Mouse (Mus musculus) CH12.LX (cell line): ENCODE measurements around the gene Meis3. TPM values are rescaled to one million over a fixed set of nuclear protein-coding genes. Genes with fewer than 3 reads are reported as not detected.

ENCODE experiments used
- DNase-seq: peaks from one replicate; pipeline ENCODE4 v3.0.0-alpha.2; 2013; ENCODE audit errors: extremely low read depth
- H3K27ac ChIP-seq: 2 replicates; pipeline ENCODE4 v1.5.1; 2012; ENCODE audit warnings: low read depth, mild to moderate bottlenecking, control low read depth, moderate library complexity; ENCODE audit not compliant: insufficient read depth
- H3K27me3 ChIP-seq: replicated peaks from 2 replicates; pipeline ENCODE3; 2012; ENCODE audit warnings: inconsistent platforms
- H3K36me3 ChIP-seq, 2 experiments: replicated peaks in 1 of 2; 2 replicates each; pipeline versions ENCODE3 to v1.6.1; 2012; ENCODE audit warnings: inconsistent platforms in 1 of 2, low read length in 1 of 2, mild to moderate bottlenecking in 1 of 2, mixed read lengths in 1 of 2, moderate library complexity in 1 of 2; ENCODE audit not compliant: control insufficient read depth in 1 of 2, insufficient read depth in 1 of 2
- H3K4me1 ChIP-seq, 2 experiments: 2 replicates each; pipeline ENCODE4 v1.6.1; 2012; ENCODE audit warnings: inconsistent platforms in 1 of 2, moderate library complexity in 1 of 2; ENCODE audit not compliant: insufficient read depth in 2 of 2, control insufficient read depth in 1 of 2
- H3K4me2 ChIP-seq: 2 replicates; pipeline ENCODE4 v1.6.1; 2012; ENCODE audit warnings: low read depth, mild to moderate bottlenecking, control low read depth; ENCODE audit not compliant: poor library complexity, insufficient read depth, severe bottlenecking
- H3K4me3 ChIP-seq, 3 experiments: fragments of 150-350 bp in 1 of 3; sonication (generic) in 1 of 3; replicated peaks in 1 of 3; 2 replicates each; pipeline versions ENCODE3 to v1.5.1; 2011 to 2012; ENCODE audit warnings: low read depth in 2 of 3, low read length in 2 of 3, mild to moderate bottlenecking in 2 of 3, moderate library complexity in 2 of 3, control low read depth in 1 of 3, improper control_type of control experiment in 1 of 3, inconsistent platforms in 1 of 3, mixed read lengths in 1 of 3; ENCODE audit not compliant: poor library complexity in 1 of 3
- H3K79me2 ChIP-seq: replicated peaks from 2 replicates; pipeline ENCODE4 v1.6.1; 2012; ENCODE audit warnings: mild to moderate bottlenecking, moderate library complexity; ENCODE audit not compliant: control insufficient read depth, poor library complexity, insufficient read depth, severe bottlenecking; ENCODE audit errors: extremely low read depth
- H3K9ac ChIP-seq: 2 replicates; pipeline ENCODE4 v1.6.1; 2012; ENCODE audit warnings: low read depth, mild to moderate bottlenecking, control low read depth, moderate library complexity; ENCODE audit not compliant: insufficient read depth
- H3K9me3 ChIP-seq: replicated peaks from 2 replicates; pipeline ENCODE3; 2012; ENCODE audit warnings: low read length, inconsistent platforms, mixed read lengths
- BHLHE40 ChIP-seq: IDR thresholded peaks from 2 replicates; pipeline ENCODE4 v1.6.1; 2011; ENCODE audit warnings: mild to moderate bottlenecking, low read depth, low read length, improper control_type of control experiment
- CHD2 ChIP-seq: IDR thresholded peaks from 2 replicates; pipeline ENCODE4 v1.6.1; 2011; ENCODE audit warnings: low read length, improper control_type of control experiment
- ELF1 ChIP-seq: IDR thresholded peaks from 2 replicates; pipeline ENCODE4 v1.6.1; 2014; ENCODE audit warnings: low read depth, mild to moderate bottlenecking, inconsistent platforms, low read length, improper control_type of control experiment
- ETS1 ChIP-seq: conservative IDR thresholded peaks from 2 replicates; pipeline ENCODE4 v1.6.1; 2012; ENCODE audit warnings: low read depth, mild to moderate bottlenecking, inconsistent platforms, low read length, improper control_type of control experiment, moderate library complexity
- GABPA ChIP-seq: IDR thresholded peaks from 2 replicates; pipeline ENCODE4 v1.6.1; 2012; ENCODE audit warnings: low read depth, low read length, improper control_type of control experiment, inconsistent platforms; ENCODE audit not compliant: insufficient replicate concordance
- HCFC1 ChIP-seq: IDR thresholded peaks from 2 replicates; pipeline ENCODE4 v1.6.1; 2012; ENCODE audit warnings: low read depth, mild to moderate bottlenecking, inconsistent platforms, low read length, improper control_type of control experiment
- JUND ChIP-seq: conservative IDR thresholded peaks from 2 replicates; pipeline ENCODE4 v1.6.1; 2011; ENCODE audit warnings: low read depth, low read length, improper control_type of control experiment
- KAT2A ChIP-seq: IDR thresholded peaks from 2 replicates; pipeline ENCODE4 v1.6.1; 2012; ENCODE audit warnings: low read length, improper control_type of control experiment, inconsistent platforms; ENCODE audit not compliant: insufficient replicate concordance
- MAX ChIP-seq: IDR thresholded peaks from 2 replicates; pipeline ENCODE4 v1.6.1; 2011; ENCODE audit warnings: low read length, improper control_type of control experiment
- MAZ ChIP-seq: IDR thresholded peaks from 2 replicates; pipeline ENCODE4 v1.6.1; 2012; ENCODE audit warnings: low read depth, mild to moderate bottlenecking, inconsistent platforms, low read length, improper control_type of control experiment, moderate library complexity
- MXI1 ChIP-seq: IDR thresholded peaks from 2 replicates; pipeline ENCODE4 v1.6.1; 2011; ENCODE audit warnings: mild to moderate bottlenecking, low read depth, low read length, improper control_type of control experiment
- MYC ChIP-seq: IDR thresholded peaks from 2 replicates; pipeline ENCODE4 v1.6.1; 2011; ENCODE audit warnings: low read depth, mild to moderate bottlenecking, improper control_type of control experiment, low read length
- NRF1 ChIP-seq: IDR thresholded peaks from 2 replicates; pipeline ENCODE4 v1.6.1; 2014; ENCODE audit warnings: low read depth, mild to moderate bottlenecking, inconsistent platforms, low read length, improper control_type of control experiment, moderate library complexity
- POLR2AphosphoS2 ChIP-seq: IDR thresholded peaks from 2 replicates; pipeline ENCODE4 v1.6.1; 2011; ENCODE audit warnings: low read depth, low read length, improper control_type of control experiment
- RAD21 ChIP-seq: IDR thresholded peaks from 2 replicates; pipeline ENCODE4 v1.6.1; 2011; ENCODE audit warnings: low read depth, mild to moderate bottlenecking, low read length, improper control_type of control experiment, moderate library complexity
- RCOR1 ChIP-seq: conservative IDR thresholded peaks from 2 replicates; pipeline ENCODE4 v1.6.1; 2012; ENCODE audit warnings: low read depth, mild to moderate bottlenecking, inconsistent platforms, low read length, improper control_type of control experiment
- SIN3A ChIP-seq: IDR thresholded peaks from 2 replicates; pipeline ENCODE4 v1.6.1; 2012; ENCODE audit warnings: low read length, improper control_type of control experiment, inconsistent platforms
- SMC3 ChIP-seq: IDR thresholded peaks from 2 replicates; pipeline ENCODE4 v1.6.1; 2011; ENCODE audit warnings: low read depth, low read length, improper control_type of control experiment
- UBTF ChIP-seq: IDR thresholded peaks from 2 replicates; pipeline ENCODE4 v1.6.1; 2012; ENCODE audit warnings: low read depth, mild to moderate bottlenecking, inconsistent platforms, low read length, improper control_type of control experiment, moderate library complexity
- ZKSCAN1 ChIP-seq: IDR thresholded peaks from 2 replicates; pipeline ENCODE4 v1.6.1; 2012; ENCODE audit warnings: low read depth, inconsistent platforms, low read length, improper control_type of control experiment, borderline replicate concordance
- ZMIZ1 ChIP-seq: IDR thresholded peaks from 2 replicates; pipeline ENCODE4 v1.6.1; 2012; ENCODE audit warnings: low read depth, mild to moderate bottlenecking, inconsistent platforms, low read length, improper control_type of control experiment
- dilution Hi-C: fragments of 300-500 bp; cut with MboI; formaldehyde crosslinking; loops from 2 replicates; pipeline ENCODE4 v1.14.3; 2020; ENCODE audit warnings: low sequenced_read_pairs; ENCODE audit not compliant: extremely low pct_unique_long_range_greater_than_20kb, extremely low pct_ligation_motif_present
- in situ Hi-C: fragments of 300-500 bp; cut with MboI; formaldehyde crosslinking; loops from 3 replicates; pipeline ENCODE4 v1.14.3; 2019; ENCODE audit warnings: low sequenced_read_pairs, low pct_ligation_motif_present, low pct_unique_long_range_greater_than_20kb, mixed read lengths
- polyA plus RNA-seq: library from polyadenylated mRNA; unstranded; fragments of >175 nt; gene quantifications from 2 replicates; pipeline ENCODE4 v1.2.1, GENCODE M21; 2012; ENCODE audit warnings: low read depth; ENCODE audit not compliant: insufficient read length
- total RNA-seq, 2 experiments: library from RNA; depleted of rRNA; stranded (reverse); fragments of 300-350 nt in 1 of 2; fragments of >200 nt in 1 of 2; gene quantifications; 2 replicates each; pipeline ENCODE4 v1.2.3; 2012 to 2014

Gene Meis3
- total and polyA plus RNA-seq, 3 experiments = 7.9 to 11.8 (median 10.2) TPM

DNA sequence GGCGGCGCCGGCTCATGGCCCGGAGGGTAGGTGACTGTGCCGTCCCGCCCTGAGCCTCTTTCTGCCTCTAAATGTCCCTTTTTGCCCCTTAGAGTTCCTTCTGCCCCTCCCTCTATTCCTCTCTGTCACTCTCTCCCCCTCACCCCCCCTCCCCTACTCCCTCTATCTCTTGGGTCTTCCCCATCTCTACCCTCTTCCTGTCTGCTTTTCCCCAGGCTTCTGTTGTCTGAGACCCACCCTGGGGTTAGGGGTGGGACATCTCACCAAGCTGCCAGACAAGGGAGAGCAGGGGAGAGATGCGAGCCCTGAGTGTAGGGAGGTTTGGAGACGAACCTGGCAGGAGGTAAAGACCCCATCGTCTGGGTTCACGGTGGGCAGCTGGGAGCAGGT lies 647 bp downstream of the Meis3 start:
- Histone ChIP-seq H3K27ac (no peak overlapping the region), H3K27me3 (peaks cover 28% of the 10 kb centered on the region), H3K9ac (peak overlapping the region; percentile 76), H3K79me2 (no peaks in the 10 kb centered on the region), H3K36me3 (peaks cover 11 to 20% of the 10 kb centered on the region in 2 experiments), H3K4me1 (peaks cover 3 to 32% of the 10 kb centered on the region in 2 experiments), H3K4me2 (peak overlapping the region; percentile 81), H3K4me3 (peak overlapping the region; percentile 55 to 69 (median 62)), H3K9me3 (peaks cover 2% of the 10 kb centered on the region)
- in situ Hi-C loops (no loop called here), dilution Hi-C loops (no loop called here)
- DNase-seq = no peak
- TF ChIP-seq NRF1 (no peak), CHD2 (no peak), UBTF (0 out of 2 replicates have a peak, but pooled peaks have one; percentile 18), ELF1 (no peak), RAD21 (no peak), GABPA (no peak), BHLHE40 (no peak), MAX (no peak), JUND (no peak), ZKSCAN1 (no peak), SIN3A (peak; percentile 51; the same call in 1 of the 2 replicates), POLR2AphosphoS2 (no peak), MYC (no peak)

DNA sequence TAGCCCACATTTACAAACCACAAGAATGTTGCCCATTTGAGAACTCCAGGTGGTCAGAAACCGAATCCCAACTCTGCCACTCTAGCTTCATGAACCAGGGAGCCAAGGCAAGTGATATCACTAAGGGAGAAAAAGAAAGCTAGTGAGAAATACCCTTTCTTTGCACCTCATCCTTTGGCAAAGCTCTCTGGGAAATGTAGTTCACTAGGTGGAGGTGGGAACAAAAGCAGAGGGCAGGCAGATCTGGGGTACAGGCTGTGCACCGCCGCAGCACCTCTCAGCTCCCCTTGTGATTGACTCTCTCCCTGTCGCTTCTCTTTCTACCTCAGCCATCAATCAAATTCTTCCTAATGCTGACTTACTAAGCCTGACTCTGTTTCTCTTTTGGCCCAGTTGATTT lies 3.2 kb downstream of the Meis3 start:
- peaks cover 10% of the 10 kb centered on the region for H3K27me3 ChIP-seq
- in situ Hi-C loops = no loop called here
- dilution Hi-C loops = no loop called here

DNA sequence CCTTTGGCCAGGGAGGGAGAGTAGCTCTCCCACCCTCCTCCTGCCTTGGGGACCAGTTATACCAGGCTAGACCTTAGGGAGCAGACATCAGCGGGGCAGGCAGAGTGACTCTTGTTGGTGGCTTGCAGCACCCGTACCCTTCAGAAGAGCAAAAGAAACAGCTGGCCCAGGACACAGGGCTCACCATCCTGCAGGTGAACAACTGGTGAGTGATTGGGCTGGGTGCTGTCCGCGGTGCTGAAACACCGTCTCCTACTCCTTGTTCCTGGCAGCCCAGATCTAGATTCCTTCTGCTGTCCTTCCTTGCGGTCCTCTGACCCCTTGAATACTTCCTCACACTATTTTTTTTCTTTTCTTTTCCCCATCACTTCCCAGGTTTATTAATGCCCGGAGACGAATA lies 8.8 kb downstream of the Meis3 start:
- Histone ChIP-seq H3K27ac (no peak overlapping the region), H3K36me3 (peaks cover 15 to 33% of the 10 kb centered on the region in 2 experiments), H3K4me1 (no peaks in the 10 kb centered on the region), H3K27me3 (no peaks in the 10 kb centered on the region), H3K4me2 (no peak overlapping the region), H3K9ac (no peak overlapping the region), H3K79me2 (no peaks in the 10 kb centered on the region), H3K9me3 (peaks cover 2% of the 10 kb centered on the region), H3K4me3 (no peak overlapping the region)
- dilution Hi-C loops = no loop called here
- DNase-seq = peak; percentile 55
- TF ChIP-seq SIN3A = peak; percentile 50; the same call in 1 of the 2 replicates
- no peak for TF ChIP-seq SMC3
- no peak for TF ChIP-seq KAT2A
- no peak for TF ChIP-seq ZMIZ1
- in situ Hi-C loops = loop anchor here (5.0 kb wide), 1 partner anchor 89 kb away; the partner anchor contains the start of gene Inafm1

More for the DNA sequence above, 3.2 kb downstream of the Meis3 start:
- Histone ChIP-seq H3K4me3 (no peak overlapping the region), H3K4me1 (peaks cover 0 to 32% of the 10 kb centered on the region in 2 experiments; a peak in 3 of 4 replicates), H3K27ac (no peak overlapping the region), H3K36me3 (peaks cover 11 to 27% of the 10 kb centered on the region in 2 experiments), H3K9ac (no peak overlapping the region), H3K79me2 (no peaks in the 10 kb centered on the region), H3K4me2 (no peak overlapping the region), H3K9me3 (peaks cover 2% of the 10 kb centered on the region)
- no peak for DNase-seq
- TF ChIP-seq MXI1 (no peak), MAZ (no peak), ETS1 (no peak), RCOR1 (no peak), HCFC1 (peak; percentile 59)
